In the genomic region with DNA sequence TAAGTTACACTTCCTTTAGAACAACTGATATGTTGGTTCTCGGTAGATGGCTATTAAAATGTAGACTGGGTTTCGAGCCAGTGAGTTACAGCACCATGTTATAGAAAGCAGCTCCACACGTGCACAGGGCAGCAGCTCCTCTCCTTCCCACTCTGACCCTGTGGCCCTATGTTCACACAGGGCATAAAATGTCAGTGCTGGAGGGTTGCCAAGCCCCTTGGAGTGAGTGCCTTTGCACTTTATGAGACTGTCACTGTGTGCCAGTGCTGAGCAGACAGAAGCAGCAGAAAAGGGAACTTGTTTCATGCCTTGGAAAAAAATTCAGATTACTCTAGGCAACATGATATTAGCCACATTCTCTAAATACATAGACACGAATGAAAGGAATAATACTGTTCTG, we compare ENCODE assay signal across 8 mouse cellular contexts. TPM values are rescaled to one million over a fixed set of nuclear protein-coding genes. Genes with fewer than 3 reads are reported as not detected.
DNase-seq lines count a peak whose midpoint lies in the region.

No protein-coding gene starts in this region.

- DNase-seq in adrenal gland, adult 2 months: peak; percentile 14
- DNase-seq in adrenal gland, adult 8-10 months: no peak
- peak; percentile 3 for DNase-seq in ovary, postnatal 36 days (ENCODE audit: low spot score)
- DNase-seq in ovary, postnatal 14 days (ENCODE audit: low spot score): no peak
- peak; percentile 16 for DNase-seq in kidney, adult 18-20 months
- peak; percentile 22 for DNase-seq in lung, postnatal 36 days
- DNase-seq in left cerebral cortex, adult 9 months (ENCODE audit: low spot score in 2 of 2): no peak
- no peak for DNase-seq in thymus, postnatal 0 days (ENCODE audit: low spot score)

RNA-seq across cellular contexts. Expression of gene Lrrn3, which starts 47.8 kb away (rescaled TPM):
- 10 to 100 TPM; 35.5 to 35.7 TPM for total RNA-seq in adrenal gland, adult 2 months (2021)
- 1.8 and 2.2 TPM in 2 replicates for polyA plus RNA-seq in adrenal gland, adult 2 months (2012; rRNA removed)
- 10 to 100 TPM; 37.7 to 62.3 (median 44.2) TPM for total RNA-seq in adrenal gland, adult 8-10 months (2022)
- 0.51 and 0.55 TPM in 2 replicates for polyA plus RNA-seq in thymus, postnatal 0 days (2015; fragmentation: Nextera tagmentation; extraction: Ambion mirVana)

Comparison
In these comparisons a context has a peak if more than half of its experiments do, and no peak if none do; other contexts are left out.
1. DNase-seq: peak in adrenal gland, adult 2 months (single experiment), ovary, postnatal 36 days (single experiment), kidney, adult 18-20 months (single experiment) and lung, postnatal 36 days (single experiment); none in adrenal gland, adult 8-10 months (single experiment), ovary, postnatal 14 days (single experiment), left cerebral cortex, adult 9 months (0 of 2) and thymus, postnatal 0 days (single experiment).